Mouse (Mus musculus) central nervous system, embryonic 14 days (tissue): ENCODE measurements around the gene Kpna1. TPM values are rescaled to one million over a fixed set of nuclear protein-coding genes. Genes with fewer than 3 reads are reported as not detected.

Experiments
- polyA plus RNA-seq: library from polyadenylated mRNA; depleted of rRNA; stranded (reverse); fragments of >200 nt; gene quantifications from 2 replicates; pipeline ENCODE4 v1.2.3, GENCODE M21; 2012; rRNA removed

Gene Kpna1
- polyA plus RNA-seq, result 29.4 and 34.6 TPM in 2 replicates

DNA sequence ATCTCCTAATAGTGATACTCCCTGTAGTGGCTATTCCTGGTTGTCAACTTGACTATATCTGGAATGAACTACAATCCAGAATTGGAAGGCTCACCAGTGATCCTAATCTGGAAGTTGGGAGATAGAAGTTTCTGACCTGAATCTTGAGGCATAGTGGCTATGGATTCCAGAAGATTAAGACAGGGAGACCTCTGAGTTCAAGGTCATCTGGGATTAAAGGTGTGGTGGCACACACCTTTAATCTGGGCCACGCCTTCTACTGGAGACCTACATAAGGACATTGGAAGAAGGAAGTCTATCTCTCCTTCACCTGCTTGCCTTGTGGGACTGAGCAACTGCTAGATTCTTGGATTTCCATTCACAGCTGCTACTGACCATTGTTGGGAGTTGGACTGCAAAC is at the start of gene Kpna1:
TSS of gene Kpna1 (plus strand) at position 301 of the 400 bp plus-strand sequence.

DNA sequence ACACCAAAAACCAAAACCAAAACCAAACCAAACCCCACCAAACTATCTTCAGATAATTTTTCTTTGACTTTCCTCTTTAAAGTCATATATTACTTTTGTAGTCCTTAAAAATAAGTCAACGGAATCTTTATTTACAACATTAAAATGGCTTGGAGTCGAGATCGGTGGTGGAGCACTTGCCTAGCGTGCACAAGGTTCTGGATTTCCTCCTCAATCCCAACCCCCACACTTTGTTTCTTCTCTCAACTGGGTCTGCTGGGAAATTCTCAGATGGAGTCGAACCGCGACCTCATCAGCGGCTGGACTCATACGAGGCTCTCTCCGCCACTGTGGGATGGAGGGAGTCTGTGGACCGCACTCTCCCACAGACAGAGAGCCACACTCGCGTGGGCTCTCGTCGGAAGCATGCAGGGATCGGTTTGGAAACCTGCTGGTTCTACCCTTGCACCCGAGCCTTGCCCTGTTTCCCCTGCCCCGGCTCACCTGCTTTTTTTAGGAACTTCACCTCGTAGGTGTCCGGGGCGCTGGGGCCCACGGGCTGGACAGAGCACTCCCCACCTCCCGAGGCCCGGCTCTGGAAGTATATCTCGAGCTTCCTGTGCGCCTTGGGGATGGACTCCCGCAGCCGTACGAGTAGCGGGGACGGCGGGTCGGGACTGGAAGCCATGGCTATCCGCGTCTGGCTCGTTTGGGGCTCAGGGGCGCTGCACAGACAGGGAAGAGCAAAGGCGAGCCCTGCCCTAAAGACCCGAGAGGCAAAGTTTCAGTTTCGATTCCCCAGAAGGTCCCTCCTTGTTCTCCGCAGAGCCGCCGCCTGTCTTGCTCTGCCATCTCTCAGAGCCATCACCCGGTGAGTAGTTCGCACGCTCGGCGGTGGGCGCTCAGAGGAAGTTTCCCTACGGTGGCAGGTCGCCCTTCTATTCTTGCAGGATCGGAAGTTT is 40.1 kb upstream of the Kpna1 start, which contains the start of the genes Parp9 and Dtx3l:
TSS of gene Parp9 (plus strand) at position 260 of the 941 bp plus-strand sequence.
TSS of gene Dtx3l (minus strand) at position 941 of the 941 bp plus-strand sequence.

DNA sequence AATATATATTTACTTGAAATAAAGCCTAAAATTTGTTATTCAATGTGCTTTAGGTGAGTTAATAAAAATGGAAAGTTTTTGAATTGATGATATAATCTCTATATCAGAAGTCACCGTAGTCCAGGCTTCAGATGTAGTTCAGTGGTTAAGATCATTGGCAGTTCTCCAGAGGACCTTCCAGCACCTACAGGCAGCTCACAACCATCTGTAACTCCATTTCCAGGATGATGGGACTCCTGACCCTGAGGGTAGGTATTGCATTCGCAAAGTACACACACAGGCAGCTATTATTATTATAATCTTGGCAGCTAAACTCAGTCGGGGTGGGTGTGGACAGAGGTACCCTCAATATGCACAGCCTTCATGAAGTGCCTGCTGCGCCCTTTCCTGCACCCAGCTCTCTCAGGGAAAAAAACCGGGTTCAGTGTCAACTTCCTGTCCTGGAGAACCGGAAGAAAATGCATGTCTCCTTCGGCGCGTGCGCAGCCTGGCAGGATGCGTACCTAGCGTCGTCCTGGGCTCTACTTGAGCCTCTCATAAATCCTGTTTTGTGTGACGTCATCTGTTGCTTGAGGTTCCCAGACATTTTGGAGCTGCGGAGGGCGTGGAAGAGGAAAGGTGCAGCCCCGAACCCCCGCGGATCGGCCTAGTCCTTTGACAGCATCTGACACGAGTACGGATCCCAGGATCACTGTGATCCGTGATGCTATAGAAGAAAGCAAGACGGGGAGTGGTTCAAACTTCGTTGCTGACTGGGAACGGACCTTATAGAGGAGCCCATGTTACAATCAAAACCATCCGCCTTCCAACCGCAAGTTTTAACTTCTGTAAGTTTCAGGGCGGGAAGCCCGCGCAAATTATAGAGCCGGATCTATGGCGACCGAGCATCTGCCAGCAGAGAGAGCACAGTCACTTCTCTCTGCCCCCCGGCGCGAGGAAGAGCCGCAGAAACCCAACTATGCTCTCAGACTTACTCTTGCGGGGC is 62.4 kb downstream of the Kpna1 start, which contains the start of gene Wdr5b:
TSS of gene Wdr5b (plus strand) at position 551 of the 985 bp plus-strand sequence.

DNA sequence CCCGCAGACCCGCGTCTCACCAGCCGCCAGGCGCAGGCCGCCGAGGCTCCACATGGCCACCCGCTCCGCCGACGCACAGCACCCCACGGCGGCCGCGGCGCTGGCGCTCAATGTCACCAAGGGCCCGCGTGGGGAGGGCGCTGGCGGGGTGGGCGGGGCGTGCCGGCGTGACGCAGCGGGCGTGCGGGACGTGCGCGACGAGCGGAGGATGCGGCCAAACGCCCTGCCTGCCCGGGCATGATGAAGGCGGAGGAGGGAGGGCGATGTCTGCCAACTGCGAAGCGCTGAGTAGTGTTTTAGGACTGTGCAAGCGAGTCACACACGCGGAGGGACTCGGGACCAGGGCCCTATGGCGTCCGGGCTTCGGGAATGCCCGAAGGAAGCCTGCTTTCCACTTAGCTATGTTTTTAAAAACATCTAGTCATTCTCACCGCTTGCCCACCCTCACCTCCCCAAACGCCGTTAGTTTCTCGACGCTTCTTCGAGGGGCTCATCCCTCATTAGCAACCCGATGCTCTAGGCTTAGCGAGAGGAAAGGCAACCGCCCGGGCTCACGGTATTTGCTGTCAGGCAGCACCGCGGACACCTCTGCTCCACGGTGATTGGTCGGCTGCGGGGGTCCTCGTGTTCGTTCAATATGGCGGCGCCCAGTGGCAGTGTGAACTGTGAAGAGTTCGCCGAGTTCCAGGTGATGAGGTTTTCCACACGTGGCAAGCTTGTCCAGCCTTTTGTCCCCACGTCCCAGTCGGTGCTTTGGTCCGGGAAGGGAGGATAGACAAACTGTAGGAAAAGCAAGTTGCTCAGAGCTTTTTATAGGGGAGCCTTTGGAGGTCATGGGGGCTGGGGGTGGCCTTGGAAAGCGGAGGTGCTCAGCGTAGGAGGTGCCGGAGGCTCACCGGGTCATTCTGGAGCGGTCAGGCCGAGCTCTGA is 93.2 kb downstream of the Kpna1 start, which contains the start of the genes Fam162a and Ccdc58:
TSS of gene Fam162a (minus strand) at position 145 of the 930 bp plus-strand sequence.
TSS of gene Ccdc58 (plus strand) at position 236 of the 930 bp plus-strand sequence.

Other genes starting within 250 kb of the Kpna1 start
- gene Dirc2, start 209.4 kb upstream of the Kpna1 start, polyA plus RNA-seq, result 49.0 and 49.6 TPM in 2 replicates
- 14.7 and 16.9 TPM in 2 replicates for gene Hspbap1, start 208.4 kb upstream of the Kpna1 start, polyA plus RNA-seq
- gene Parp14, start 107.2 kb upstream of the Kpna1 start, polyA plus RNA-seq, result 1.2 and 1.7 TPM in 2 replicates
- 3.1 and 3.7 TPM in 2 replicates for gene Parp9, start 40.3 kb upstream of the Kpna1 start, polyA plus RNA-seq
- 1.7 and 1.8 TPM in 2 replicates for gene Dtx3l, start 39.6 kb upstream of the Kpna1 start, polyA plus RNA-seq
- gene Wdr5b, start 62.4 kb downstream of the Kpna1 start, polyA plus RNA-seq, result 7.3 and 8.0 TPM in 2 replicates
- 156 and 159 TPM in 2 replicates for gene Fam162a, start 92.8 kb downstream of the Kpna1 start, polyA plus RNA-seq
- gene Ccdc58, start 92.9 kb downstream of the Kpna1 start, polyA plus RNA-seq, result 31.8 and 33.9 TPM in 2 replicates
- 0.09 TPM in 1 of 2 replicates, not detected in the other for gene Csta1, start 152.5 kb downstream of the Kpna1 start, polyA plus RNA-seq
- 0.54 and 1.3 TPM in 2 replicates for gene Stfa2l1, start 178.1 kb downstream of the Kpna1 start, polyA plus RNA-seq
- 1.5 and 3.3 TPM in 2 replicates for gene Gm5483, start 205.5 kb downstream of the Kpna1 start, polyA plus RNA-seq
- gene Gm5416, start 231.7 kb downstream of the Kpna1 start, polyA plus RNA-seq, result not detected in 2 replicates
- 0.65 and 0.76 TPM in 2 replicates for gene 2010005H15Rik, start 242.7 kb downstream of the Kpna1 start, polyA plus RNA-seq